Comparison of ENCODE assay signal across 8 mouse cellular contexts in genomic region chr9:72532381-72533088, GRCm38 (mm10). TPM values are rescaled to one million over a fixed set of nuclear protein-coding genes. Genes with fewer than 3 reads are reported as not detected.
DNase-seq lines count a peak whose midpoint lies in the region; ATAC-seq and TF ChIP-seq lines count a peak whose summit lies in the region.

No protein-coding gene starts in this region.

- peak overlapping the region; percentile 100 for H3K27ac ChIP-seq in forebrain, embryonic 15.5 days (replicated peaks)
- peak overlapping the region; percentile 99 for H3K27ac ChIP-seq in lung, embryonic 14.5 days (ENCODE audit: low read depth)
- peak overlapping the region; percentile 98 for H3K27ac ChIP-seq in olfactory bulb, adult 2 months (ENCODE audit: insufficient read depth, low read depth, low read length)

- H3K36me3 ChIP-seq in forebrain, embryonic 15.5 days = no peaks in the 10 kb centered on the region
- H3K36me3 ChIP-seq in lung, embryonic 14.5 days (ENCODE audit: insufficient read depth) = no peaks in the 10 kb centered on the region

- H3K27me3 ChIP-seq in forebrain, embryonic 15.5 days = no peaks in the 10 kb centered on the region
- no peaks in the 10 kb centered on the region for H3K27me3 ChIP-seq in lung, embryonic 14.5 days (ENCODE audit: insufficient read depth, low read length)

- under 1% methylated on average over 49 of the region's 55 CpGs for WGBS in forebrain, embryonic 15.5 days
- under 1% methylated on average over 46 of the region's 55 CpGs for WGBS in lung, embryonic 14.5 days
- under 1% methylated on average over 53 of the region's 55 CpGs for WGBS in olfactory bulb, adult 2 months

- ATAC-seq in forebrain, embryonic 15.5 days (replicated peaks) = peak; percentile 33
- ATAC-seq in lung, embryonic 14.5 days (ENCODE audit: insufficient read depth) = peak; percentile 56

- peak; percentile 61 for DNase-seq in ES-CJ7 (ENCODE audit: low read depth, low spot score)
- peak; percentile 74 for DNase-seq in cerebellum, adult 11-12 months
- DNase-seq in heart, postnatal 14 days = peak; percentile 54
- peak; percentile 23 to 24 for DNase-seq in layer of hippocampus, adult 8-10 months (ENCODE audit: low spot score in 2 of 2)
- peak; percentile 61 for DNase-seq in lung, embryonic 14.5 days
- DNase-seq in thymus, adult 18-20 months = peak; percentile 63 to 68

- H3K9ac ChIP-seq in forebrain, embryonic 15.5 days (replicated peaks) = peak overlapping the region; percentile 93
- peak overlapping the region; percentile 98 for H3K9ac ChIP-seq in lung, embryonic 14.5 days

- peak overlapping the region; percentile 98 for H3K4me3 ChIP-seq in forebrain, embryonic 15.5 days
- peak overlapping the region; percentile 96 for H3K4me3 ChIP-seq in lung, embryonic 14.5 days (ENCODE audit: low read depth, low read length)
- peak overlapping the region; percentile 100 for H3K4me3 ChIP-seq in olfactory bulb, adult 2 months (ENCODE audit: insufficient read depth, low read depth, low read length)

- no peak; the same call in 1 of the 2 replicates for TF ChIP-seq POLR2A in olfactory bulb, adult 2 months (IDR thresholded peaks at IDR 0.05; ENCODE audit: insufficient read depth, low read depth, low read length)

- intact Hi-C loops in heart, postnatal 14 days (cut with DNase I) = loop anchor here (5.0 kb wide), 2 partner anchors 75 to 140 kb away; no protein-coding TSS in a partner anchor

- no peak for TF ChIP-seq CTCF in lung, embryonic 14.5 days (IDR thresholded peaks at IDR 0.05; ENCODE audit: low read depth)
- TF ChIP-seq CTCF in olfactory bulb, adult 2 months (IDR thresholded peaks at IDR 0.05; ENCODE audit: insufficient read depth, low read depth, low read length) = no peak

- peak overlapping the region; percentile 57 for H3K4me2 ChIP-seq in forebrain, embryonic 15.5 days (replicated peaks)
- H3K4me2 ChIP-seq in lung, embryonic 14.5 days = peak overlapping the region; percentile 73

- no peaks in the 10 kb centered on the region for H3K9me3 ChIP-seq in forebrain, embryonic 15.5 days
- no peaks in the 10 kb centered on the region for H3K9me3 ChIP-seq in lung, embryonic 14.5 days (ENCODE audit: low read depth, low read length)

- H3K4me1 ChIP-seq in forebrain, embryonic 15.5 days = peaks cover 19% of the 10 kb centered on the region
- peaks cover 6% of the 10 kb centered on the region for H3K4me1 ChIP-seq in lung, embryonic 14.5 days (ENCODE audit: insufficient read depth)
- peaks cover 8% of the 10 kb centered on the region for H3K4me1 ChIP-seq in olfactory bulb, adult 2 months (ENCODE audit: control insufficient read depth, insufficient read depth, low read length)

RNA-seq across cellular contexts. Expression of gene Rfx7, which starts 0.5 kb away (rescaled TPM):
- polyA plus RNA-seq in forebrain, embryonic 15.5 days (2015; fragmentation: Nextera tagmentation; extraction: Ambion mirVana) = 16.7 and 16.9 TPM in 2 replicates
- total RNA-seq in heart, postnatal 14 days (2021) = 10 to 100 TPM; 11.4 to 11.6 TPM
- 10 to 100 TPM; 23.1 to 29.5 (median 24.4) TPM for total RNA-seq in layer of hippocampus, adult 8-10 months (2022)
- polyA plus RNA-seq in lung, embryonic 14.5 days (2014; fragmentation: Nextera tagmentation; extraction: Ambion mirVana) = 17.1 and 18.1 TPM in 2 replicates
- polyA plus RNA-seq in olfactory bulb, adult 2 months (2012; ENCODE audit: insufficient read depth, insufficient read length, low replicate concordance, missing spikeins) = 43.9 and 133 TPM in 2 replicates

RNA-seq across cellular contexts. Expression of gene Tex9, which starts 40.5 kb away (rescaled TPM):
- 39.9 and 40.2 TPM in 2 replicates for polyA plus RNA-seq in forebrain, embryonic 15.5 days (2015; fragmentation: Nextera tagmentation; extraction: Ambion mirVana)
- total RNA-seq in heart, postnatal 14 days (2021) = 1 to 10 TPM; 2.6 TPM
- total RNA-seq in layer of hippocampus, adult 8-10 months (2022) = 10 to 100 TPM in 2 of 4 experiments, 1 to 10 TPM in 2; 6.8 to 13.8 (median 10.4) TPM
- 31.7 and 37.5 TPM in 2 replicates for polyA plus RNA-seq in lung, embryonic 14.5 days (2014; fragmentation: Nextera tagmentation; extraction: Ambion mirVana)
- not detected in 2 replicates for polyA plus RNA-seq in olfactory bulb, adult 2 months (2012; ENCODE audit: insufficient read depth, insufficient read length, low replicate concordance, missing spikeins)

Comparison
In these comparisons a context has a peak if more than half of its experiments do, and no peak if none do; other contexts are left out.
1. Peak in every context shown above with its lines: DNase-seq, ATAC-seq, H3K4me3 ChIP-seq and H3K27ac ChIP-seq.
2. DNase-seq: peak in every context shown above with its lines; median percentile 74 in cerebellum, adult 11-12 months; 66 in thymus, adult 18-20 months; 61 in ES-CJ7; 61 in lung, embryonic 14.5 days; 54 in heart, postnatal 14 days; 24 in layer of hippocampus, adult 8-10 months.